Mouse (Mus musculus) forebrain, postnatal 0 days (tissue): ENCODE results near the gene Top3b. TPM values are rescaled to one million over a fixed set of nuclear protein-coding genes. Genes with fewer than 3 reads are reported as not detected.
"Not testable (repeated sequence)": the region's sequence is repeated elsewhere in the genome, so short reads cannot be mapped to it uniquely, and the experiment has no call there.

Experiments
- ATAC-seq: fragments of 200-750 bp; cut with Nextera tagmentation; 2 replicates; pipeline ENCODE4 v1.8.0; 2017; ENCODE audit warnings: mild to moderate bottlenecking, moderate library complexity
- DNase-seq: peaks from one replicate; pipeline ENCODE4 v3.0.0-alpha.2; 2015
- H3K27ac ChIP-seq: fragments of 300-500 bp; sonication (generic); 2 replicates; pipeline ENCODE4 v1.5.1; 2014; ENCODE audit warnings: low read depth, mild to moderate bottlenecking, antibody characterized with exemption, low read length, moderate library complexity, mixed read lengths
- H3K27me3 ChIP-seq: fragments of 300-500 bp; sonication (generic); 2 replicates; pipeline ENCODE4 v1.6.1; 2014; ENCODE audit warnings: mild to moderate bottlenecking, low read length, mixed read lengths; ENCODE audit not compliant: insufficient read depth
- H3K36me3 ChIP-seq: fragments of 300-500 bp; sonication (generic); 2 replicates; pipeline ENCODE4 v1.6.1; 2014; ENCODE audit warnings: mild to moderate bottlenecking, moderate library complexity; ENCODE audit not compliant: insufficient read depth
- H3K4me1 ChIP-seq: fragments of 300-500 bp; sonication (generic); 2 replicates; pipeline ENCODE4 v1.6.1; 2014; ENCODE audit warnings: antibody characterized with exemption; ENCODE audit not compliant: insufficient read depth
- H3K4me2 ChIP-seq: fragments of 300-500 bp; sonication (generic); 2 replicates; pipeline ENCODE4 v1.6.1; 2014; ENCODE audit warnings: low read depth, mild to moderate bottlenecking, moderate library complexity
- H3K4me3 ChIP-seq: fragments of 300-500 bp; sonication (generic); 2 replicates; pipeline ENCODE4 v1.5.1; 2014; ENCODE audit warnings: low read depth, low read length, mixed read lengths
- H3K9ac ChIP-seq: fragments of 300-500 bp; sonication (generic); 2 replicates; pipeline ENCODE4 v1.6.1; 2014; ENCODE audit warnings: mild to moderate bottlenecking
- H3K9me3 ChIP-seq: fragments of 300-500 bp; sonication (generic); 2 replicates; pipeline ENCODE4 v1.6.1; 2016; ENCODE audit warnings: low read length
- CTCF ChIP-seq: sonication (generic); IDR thresholded peaks from 2 replicates; pipeline ENCODE4 v1.5.1; 2016; ENCODE audit warnings: antibody characterized with exemption, control low read depth, low read depth
- WGBS: fragments of 180-500 bp; shearing (Covaris S2); extraction: QIAGEN DNeasy Blood & Tissue Kit; methylation state at CpG from one replicate; pipeline ENCODE4 v1.1.7; 2014; 5-methylcytosine and 5-hydroxymethylcytosine counted together
- polyA plus RNA-seq: library from polyadenylated mRNA; unstranded; fragments of >200 nt; fragmentation: Nextera tagmentation; extraction: Ambion mirVana; gene quantifications from 2 replicates; pipeline ENCODE4 v1.2.1, GENCODE M21; 2015
- total RNA-seq: library from RNA; depleted of rRNA; stranded (reverse); fragments of >200 nt; gene quantifications from 2 replicates; pipeline ENCODE4 v1.2.3, GENCODE M21; 2014

The Top3b gene
- total and polyA plus RNA-seq, 2 experiments from 2014 or later: 52.5 to 74.3 TPM

GRCm38 (mm10) chr16:16852411-16852810 is 18.1 kb upstream of the Top3b start:
- no peak for TF ChIP-seq CTCF
- no peaks in the 10 kb centered on the region for H3K27me3 ChIP-seq

GRCm38 (mm10) chr16:16854836-16855235 is 15.7 kb upstream of the Top3b start:
- peak; percentile 31 for TF ChIP-seq CTCF
- DNase-seq (no peak), ATAC-seq (no peak)
- Histone ChIP-seq H3K4me2 (no peak overlapping the region), H3K27ac (no peak overlapping the region), H3K4me1 (no peaks in the 10 kb centered on the region), H3K9ac (no peak overlapping the region), H3K9me3 (no peaks in the 10 kb centered on the region), H3K36me3 (no peaks in the 10 kb centered on the region), H3K4me3 (no peak overlapping the region), H3K27me3 (no peaks in the 10 kb centered on the region)
- WGBS: 33% methylated on average over 6 of the region's 6 CpGs

More at GRCm38 (mm10) chr16:16852411-16852810, 18.1 kb upstream of the Top3b start:
- Histone ChIP-seq H3K36me3 (no peaks in the 10 kb centered on the region), H3K9me3 (no peaks in the 10 kb centered on the region), H3K9ac (no peak overlapping the region), H3K27ac (no peak overlapping the region), H3K4me2 (no peak overlapping the region), H3K4me3 (no peak overlapping the region), H3K4me1 (no peaks in the 10 kb centered on the region)
- WGBS: 79% methylated on average over 3 of the region's 3 CpGs
- no peak for ATAC-seq
- no peak for DNase-seq

GRCm38 (mm10) chr16:16855541-16855940 is 15.0 kb upstream of the Top3b start:
- no peak overlapping the region for H3K4me2 ChIP-seq
- no peaks in the 10 kb centered on the region for H3K36me3 ChIP-seq
- no peak overlapping the region for H3K9ac ChIP-seq
- ATAC-seq (no peak), DNase-seq (no peak)
- TF ChIP-seq CTCF: no peak
- H3K27me3 ChIP-seq: no peaks in the 10 kb centered on the region
- H3K9me3 ChIP-seq: no peaks in the 10 kb centered on the region
- no peak overlapping the region for H3K4me3 ChIP-seq
- no peaks in the 10 kb centered on the region for H3K4me1 ChIP-seq
- H3K27ac ChIP-seq: no peak overlapping the region
- 94% methylated on average over 1 of the region's 1 CpGs for WGBS

GRCm38 (mm10) chr16:16856054-16856453 is 14.5 kb upstream of the Top3b start:
- H3K4me3 ChIP-seq, H3K9me3 ChIP-seq, H3K4me1 ChIP-seq, DNase-seq, H3K4me2 ChIP-seq, H3K36me3 ChIP-seq, H3K27ac ChIP-seq, H3K9ac ChIP-seq, H3K27me3 ChIP-seq, ATAC-seq: not testable (repeated sequence)
- 87% methylated on average over 9 of the region's 9 CpGs for WGBS

GRCm38 (mm10) chr16:16856731-16857476 is 13.6 kb upstream of the Top3b start:
- WGBS: 80% methylated on average over 13 of the region's 13 CpGs
- Histone ChIP-seq H3K27ac (no peak overlapping the region), H3K4me3 (no peak overlapping the region), H3K36me3 (no peaks in the 10 kb centered on the region), H3K9me3 (no peaks in the 10 kb centered on the region), H3K9ac (no peak overlapping the region), H3K4me2 (no peak overlapping the region), H3K27me3 (no peaks in the 10 kb centered on the region), H3K4me1 (no peaks in the 10 kb centered on the region)
- ATAC-seq: no peak
- DNase-seq: no peak
- TF ChIP-seq CTCF: no peak

GRCm38 (mm10) chr16:16862288-16862687 is 8.2 kb upstream of the Top3b start:
- Histone ChIP-seq H3K4me2 (no peak overlapping the region), H3K36me3 (no peaks in the 10 kb centered on the region), H3K4me1 (no peaks in the 10 kb centered on the region), H3K9me3 (no peaks in the 10 kb centered on the region), H3K27me3 (no peaks in the 10 kb centered on the region), H3K4me3 (no peak overlapping the region), H3K9ac (no peak overlapping the region), H3K27ac (no peak overlapping the region)
- WGBS: 80% methylated on average over 3 of the region's 3 CpGs
- DNase-seq (no peak), ATAC-seq (no peak)
- no peak for TF ChIP-seq CTCF

- 77% methylated on average over 2 of the region's 2 CpGs for WGBS
Observed at GRCm38 (mm10) chr16:16863978-16864377, 6.6 kb upstream of the Top3b start, which contains the start of gene Igll1. Gene Igll1 (minus strand): TSS chr16:16863985.

More at GRCm38 (mm10) chr16:16863978-16864377, 6.6 kb upstream of the Top3b start, which contains the start of gene Igll1:
- DNase-seq (no peak), ATAC-seq (no peak)
- Histone ChIP-seq H3K4me3 (no peak within 1 kb of the TSS), H3K9me3 (no peaks in the 10 kb centered on the region), H3K9ac (no peak within 1 kb of the TSS), H3K27me3 (no peaks in the 10 kb centered on the region), H3K36me3 (no peaks in the 10 kb centered on the region), H3K4me1 (no peaks in the 10 kb centered on the region), H3K27ac (no peak within 1 kb of the TSS), H3K4me2 (no peak within 1 kb of the TSS)
- TF ChIP-seq CTCF: no peak
